Comparison of ENCODE assay signal across 1 mouse cellular context in the genomic region with DNA sequence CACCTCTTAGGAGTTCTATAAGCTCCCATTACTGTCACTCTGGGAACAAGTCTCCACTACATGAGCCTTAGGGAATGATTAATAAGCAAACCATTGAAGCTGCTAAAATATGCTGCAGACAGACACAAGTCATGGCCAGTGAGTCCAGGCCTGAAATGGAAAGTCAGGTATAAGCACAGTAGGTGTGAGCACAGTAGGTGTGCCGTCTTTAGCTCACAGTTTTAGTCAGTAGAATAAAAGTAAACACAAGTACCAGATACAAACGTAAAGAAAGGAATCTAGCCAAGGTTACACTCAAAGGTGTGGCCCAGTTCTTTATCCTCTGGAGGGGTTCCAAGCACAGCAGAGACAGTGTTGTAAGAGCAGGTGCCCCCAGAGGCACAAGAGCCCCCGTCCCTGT.
TF ChIP-seq lines count a peak whose summit lies in the region.

No protein-coding gene starts in this region.

TF ChIP-seq in CH12.LX, 34 proteins besides CTCF, POLR2A, EP300 and RAD21 (continued from another document):
- no peak for TF ChIP-seq MYC (IDR thresholded peaks at IDR 0.05; ENCODE audit: low read depth, low read length)
TF ChIP-seq in CH12.LX: peak in this region for 1.
